7 mouse cellular contexts compared by ENCODE assay signal in the genomic region with DNA sequence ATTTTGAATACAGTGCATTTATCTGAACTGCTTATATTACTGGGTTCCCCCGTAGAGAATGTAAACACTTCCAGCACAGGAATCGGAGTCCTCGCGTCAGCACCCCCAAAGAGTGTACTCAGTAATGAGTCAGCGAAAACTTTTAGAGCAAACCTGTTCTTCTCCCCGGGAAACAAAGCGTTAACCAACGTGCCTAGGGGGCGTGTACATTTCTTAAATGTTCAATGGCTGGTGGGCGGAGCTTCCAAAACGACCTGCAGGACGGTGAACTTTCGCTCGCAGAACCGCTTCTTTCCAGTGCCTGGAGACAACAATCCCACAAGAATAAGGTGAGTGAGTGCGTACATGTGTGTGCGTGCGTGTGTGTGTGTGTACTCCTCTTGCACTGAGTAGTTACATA. TPM values are rescaled to one million over a fixed set of nuclear protein-coding genes. Genes with fewer than 3 reads are reported as not detected.
DNase-seq lines count a peak whose midpoint lies in the region; ATAC-seq and TF ChIP-seq lines count a peak whose summit lies in the region.

No protein-coding gene starts in this region.

- H3K9me3 ChIP-seq in ES-E14 (ENCODE audit: control insufficient read depth, insufficient read depth, low read depth, low read length), result no peaks in the 10 kb centered on the region
- no peaks in the 10 kb centered on the region for H3K9me3 ChIP-seq in hindbrain, embryonic 11.5 days (ENCODE audit: control insufficient read depth, low read length)
- no peaks in the 10 kb centered on the region for H3K9me3 ChIP-seq in limb, embryonic 12.5 days
- H3K9me3 ChIP-seq in midbrain, embryonic 12.5 days, result no peaks in the 10 kb centered on the region

- H3K4me1 ChIP-seq in ES-E14 (ENCODE audit: control insufficient read depth in 2 of 2, insufficient read depth in 2 of 2, low read length in 2 of 2, poor library complexity in 1 of 2), result peaks cover 7 to 11% of the 10 kb centered on the region in 2 experiments
- 0 out of 2 replicates have a peak, but pooled peaks cover 2% of the 10 kb centered on the region for H3K4me1 ChIP-seq in hindbrain, embryonic 11.5 days (replicated peaks; ENCODE audit: control insufficient read depth, insufficient read depth, low read length)
- peaks cover 27% of the 10 kb centered on the region for H3K4me1 ChIP-seq in limb, embryonic 12.5 days (replicated peaks)
- H3K4me1 ChIP-seq in midbrain, embryonic 12.5 days, result peaks cover 19% of the 10 kb centered on the region

- DNase-seq in ES-E14 (ENCODE audit: low read depth, low spot score), result peak; percentile 98
- peak; percentile 79 for DNase-seq in adrenal gland, postnatal 10 days
- peak; percentile 26 for DNase-seq in fibroblast of lung, adult 2 months (ENCODE audit: low read depth)
- peak; percentile 88 for DNase-seq in hindbrain, embryonic 11.5 days (ENCODE audit: low spot score)
- peak; percentile 46 to 84 for DNase-seq in spleen, postnatal 10 days (ENCODE audit: low spot score in 2 of 2)

- peaks cover 2% of the 10 kb centered on the region; the same call in 1 of the 2 replicates for H3K36me3 ChIP-seq in ES-E14 (ENCODE audit: control insufficient read depth, insufficient read depth, low read length, poor library complexity, severe bottlenecking)
- no peaks in the 10 kb centered on the region for H3K36me3 ChIP-seq in hindbrain, embryonic 11.5 days (ENCODE audit: control insufficient read depth, insufficient read depth, low read length)
- H3K36me3 ChIP-seq in limb, embryonic 12.5 days, result no peaks in the 10 kb centered on the region
- no peaks in the 10 kb centered on the region for H3K36me3 ChIP-seq in midbrain, embryonic 12.5 days

- H3K27ac ChIP-seq in ES-E14 (ENCODE audit: insufficient read depth, low read depth, low read length, poor library complexity, severe bottlenecking), result peak overlapping the region; percentile 94; the same call in 1 of the 2 replicates
- no peak overlapping the region for H3K27ac ChIP-seq in hindbrain, embryonic 11.5 days (ENCODE audit: low read depth, low read length)
- peak overlapping the region; percentile 80 for H3K27ac ChIP-seq in limb, embryonic 12.5 days
- no peak overlapping the region for H3K27ac ChIP-seq in midbrain, embryonic 12.5 days (replicated peaks)

- no peaks in the 10 kb centered on the region for H3K27me3 ChIP-seq in hindbrain, embryonic 11.5 days (ENCODE audit: control insufficient read depth, insufficient read depth, low read length)
- H3K27me3 ChIP-seq in limb, embryonic 12.5 days, result peaks cover 15% of the 10 kb centered on the region; the same call in 1 of the 2 replicates
- H3K27me3 ChIP-seq in midbrain, embryonic 12.5 days, result peaks cover 26% of the 10 kb centered on the region

- H3K4me3 ChIP-seq in ES-E14 (ENCODE audit: insufficient read depth in 1 of 2, low read depth in 1 of 2, low read length in 2 of 2, poor library complexity in 1 of 2, severe bottlenecking in 1 of 2), result peak overlapping the region; percentile 67 to 81
- H3K4me3 ChIP-seq in hindbrain, embryonic 11.5 days (ENCODE audit: low read depth, low read length), result peak overlapping the region; percentile 34
- H3K4me3 ChIP-seq in limb, embryonic 12.5 days (replicated peaks), result peak overlapping the region; percentile 44
- H3K4me3 ChIP-seq in midbrain, embryonic 12.5 days, result peak overlapping the region; percentile 38

- ATAC-seq in hindbrain, embryonic 11.5 days (ENCODE audit: low FRiP score), result peak; percentile 45; the same call in 1 of the 2 replicates
- peak; percentile 7; the same call in 1 of the 2 replicates for ATAC-seq in limb, embryonic 12.5 days (ENCODE audit: insufficient number of reproducible peaks, insufficient read depth, low FRiP score, low TSS enrichment, low read depth)
- 0 out of 2 replicates have a peak, but pooled peaks have one; percentile 51 for ATAC-seq in midbrain, embryonic 12.5 days (ENCODE audit: low FRiP score, low read depth)

- peak overlapping the region; percentile 49 for H3K4me2 ChIP-seq in hindbrain, embryonic 11.5 days (replicated peaks; ENCODE audit: low read depth, low read length)
- H3K4me2 ChIP-seq in limb, embryonic 12.5 days, result peak overlapping the region; percentile 67
- peak overlapping the region; percentile 65 for H3K4me2 ChIP-seq in midbrain, embryonic 12.5 days (replicated peaks)

- WGBS in hindbrain, embryonic 11.5 days, result under 1% methylated on average over 18 of the region's 18 CpGs
- WGBS in limb, embryonic 12.5 days, result under 1% methylated on average over 18 of the region's 18 CpGs
- WGBS in midbrain, embryonic 12.5 days, result under 1% methylated on average over 18 of the region's 18 CpGs

- in situ Hi-C loops in ES-E14 (cut with MboI; ENCODE audit: low sequenced_read_pairs in 2 of 2, unreplicated experiment in 2 of 2), result no loop called here

- H3K9ac ChIP-seq in ES-E14 (ENCODE audit: insufficient read depth, low read depth, low read length, poor library complexity, severe bottlenecking), result peak overlapping the region; percentile 81; the same call in 1 of the 2 replicates
- no peak overlapping the region for H3K9ac ChIP-seq in hindbrain, embryonic 11.5 days (ENCODE audit: low read depth, low read length)
- peak overlapping the region; percentile 48 for H3K9ac ChIP-seq in limb, embryonic 12.5 days (replicated peaks)
- 0 out of 2 replicates have a peak overlapping the region, but pooled peaks have one; percentile 4 for H3K9ac ChIP-seq in midbrain, embryonic 12.5 days (replicated peaks)

TF ChIP-seq in ES-E14, 5 proteins besides CTCF, POLR2A, EP300 and RAD21:
- TF ChIP-seq ZNF384 (IDR thresholded peaks at IDR 0.05; ENCODE audit: low read depth, low read length) (no peak), ZC3H11A (IDR thresholded peaks at IDR 0.05; ENCODE audit: borderline replicate concordance, low read depth, low read length) (no peak), CHD2 (IDR thresholded peaks at IDR 0.05; ENCODE audit: low read depth, low read length) (no peak; the same call in 1 of the 2 replicates), HCFC1 (IDR thresholded peaks at IDR 0.05; ENCODE audit: borderline replicate concordance, insufficient read depth, low read length) (peak; percentile 58; the same call in 1 of the 2 replicates), MAFK (IDR thresholded peaks at IDR 0.05; ENCODE audit: insufficient read depth, low read depth, low read length) (peak; percentile 100)

RNA-seq across cellular contexts. Expression of a gene that starts 9.2 kb away (rescaled TPM):
- 265 and 309 TPM in 2 replicates for total RNA-seq in ES-E14 (2012; rRNA removed)
- 10 to 100 TPM; 65.6 to 72.7 TPM for total RNA-seq in adrenal gland, postnatal 10 days (2021)
- polyA plus RNA-seq in hindbrain, embryonic 11.5 days (2014; fragmentation: Nextera tagmentation; extraction: Ambion mirVana), result 44.0 and 46.4 TPM in 2 replicates
- polyA plus RNA-seq in limb, embryonic 12.5 days (2016; fragmentation: Nextera tagmentation; extraction: Ambion mirVana), result 133 and 140 TPM in 2 replicates
- polyA plus RNA-seq in midbrain, embryonic 12.5 days (2016; fragmentation: Nextera tagmentation; extraction: Ambion mirVana), result 20.3 and 24.3 TPM in 2 replicates

RNA-seq across cellular contexts. Expression of a gene that starts 38.7 kb away (rescaled TPM):
- not detected in 2 replicates for total RNA-seq in ES-E14 (2012; rRNA removed)
- 1 to 10 TPM in 1 of 2 experiments, under 1 TPM in 1; 0.82 to 1.3 TPM for total RNA-seq in adrenal gland, postnatal 10 days (2021)
- polyA plus RNA-seq in hindbrain, embryonic 11.5 days (2014; fragmentation: Nextera tagmentation; extraction: Ambion mirVana), result not detected in 2 replicates
- polyA plus RNA-seq in limb, embryonic 12.5 days (2016; fragmentation: Nextera tagmentation; extraction: Ambion mirVana), result not detected in 2 replicates
- polyA plus RNA-seq in midbrain, embryonic 12.5 days (2016; fragmentation: Nextera tagmentation; extraction: Ambion mirVana), result not detected in 2 replicates

Comparison
In these comparisons a context has a peak if more than half of its experiments do, and no peak if none do; other contexts are left out.
1. DNase-seq: peak in every context shown above with its lines; median percentile 98 in ES-E14; 88 in hindbrain, embryonic 11.5 days; 79 in adrenal gland, postnatal 10 days; 65 in spleen, postnatal 10 days; 26 in fibroblast of lung, adult 2 months.
2. H3K27ac ChIP-seq: peak in ES-E14 (single experiment) and limb, embryonic 12.5 days (single experiment); none in hindbrain, embryonic 11.5 days (single experiment) and midbrain, embryonic 12.5 days (single experiment).
3. Peak in every context shown above with its lines, with median percentiles within 50 percentile points of each other: H3K4me3 ChIP-seq, ATAC-seq and H3K4me2 ChIP-seq.